Mouse (Mus musculus): ENCODE measurements at regions not wholly inside any gene's neighbourhood (a gene's known extent, or its start where the extent isn't known, plus 50 kb on each side); places are given as distances from the start of the nearest gene placed in this dataset.

DNA sequence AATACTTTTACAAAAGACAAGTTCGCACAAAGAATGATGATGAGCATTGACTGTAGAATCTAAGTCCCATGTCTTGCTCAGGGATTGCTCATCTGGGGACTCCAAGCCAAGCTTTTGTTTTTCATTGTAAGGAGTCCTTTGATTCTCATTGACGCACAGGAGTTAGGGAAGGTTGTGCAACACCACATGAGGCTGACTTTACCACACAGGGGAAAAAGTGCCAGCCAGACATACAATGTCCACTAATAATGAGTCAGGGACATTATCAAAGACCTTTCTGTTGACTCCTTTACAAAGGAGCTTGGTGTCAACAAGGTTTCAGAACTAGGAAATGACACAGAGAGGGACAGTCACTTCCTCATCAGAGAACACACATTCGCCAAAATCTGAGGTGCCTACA is 200.1 kb downstream of the Gm11361 start:
- no peak for DNase-seq (ENCODE audit: low spot score in 2 of 2)

DNA sequence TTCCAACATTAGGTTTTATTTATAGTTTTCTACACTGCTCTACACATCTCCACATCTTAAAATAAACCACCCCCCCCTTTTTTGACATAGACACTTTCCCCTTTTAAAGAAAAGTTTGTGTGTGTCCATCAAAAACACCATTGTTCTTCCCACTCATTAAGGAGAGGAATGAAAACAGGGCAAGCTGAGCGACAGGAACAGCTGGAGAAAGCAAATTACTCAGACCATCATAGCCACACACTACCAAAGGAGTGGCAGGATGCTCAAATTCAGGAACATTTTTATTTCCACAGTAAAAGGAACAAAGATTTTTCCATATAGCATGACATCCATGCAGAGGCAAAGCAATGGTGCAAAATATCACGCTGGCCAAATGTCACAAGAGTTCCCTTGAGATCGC is 198.6 kb downstream of the Gm11361 start:
- DNase-seq (ENCODE audit: low spot score in 2 of 2), result no peak

DNA sequence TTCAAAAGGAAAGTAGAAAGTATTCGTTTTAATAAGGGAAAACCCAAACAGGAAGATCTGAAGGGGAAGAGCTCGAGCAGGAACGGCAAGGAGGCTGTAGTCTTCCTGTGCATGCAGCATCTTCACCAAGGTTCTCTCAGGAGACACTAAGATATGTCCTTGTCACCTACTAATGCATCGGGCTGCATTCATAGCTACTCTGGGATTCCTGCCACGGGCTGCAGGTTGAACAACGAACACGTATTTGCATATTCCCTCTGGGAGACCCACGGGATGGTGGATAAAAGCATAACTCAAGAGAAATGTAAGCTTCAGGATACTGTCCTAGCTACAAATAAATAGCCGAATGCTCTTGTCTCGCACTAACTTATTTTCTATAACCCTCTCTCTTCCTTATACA is 197.7 kb downstream of the Gm11361 start:
- no peak for DNase-seq (ENCODE audit: low spot score in 2 of 2)

DNA sequence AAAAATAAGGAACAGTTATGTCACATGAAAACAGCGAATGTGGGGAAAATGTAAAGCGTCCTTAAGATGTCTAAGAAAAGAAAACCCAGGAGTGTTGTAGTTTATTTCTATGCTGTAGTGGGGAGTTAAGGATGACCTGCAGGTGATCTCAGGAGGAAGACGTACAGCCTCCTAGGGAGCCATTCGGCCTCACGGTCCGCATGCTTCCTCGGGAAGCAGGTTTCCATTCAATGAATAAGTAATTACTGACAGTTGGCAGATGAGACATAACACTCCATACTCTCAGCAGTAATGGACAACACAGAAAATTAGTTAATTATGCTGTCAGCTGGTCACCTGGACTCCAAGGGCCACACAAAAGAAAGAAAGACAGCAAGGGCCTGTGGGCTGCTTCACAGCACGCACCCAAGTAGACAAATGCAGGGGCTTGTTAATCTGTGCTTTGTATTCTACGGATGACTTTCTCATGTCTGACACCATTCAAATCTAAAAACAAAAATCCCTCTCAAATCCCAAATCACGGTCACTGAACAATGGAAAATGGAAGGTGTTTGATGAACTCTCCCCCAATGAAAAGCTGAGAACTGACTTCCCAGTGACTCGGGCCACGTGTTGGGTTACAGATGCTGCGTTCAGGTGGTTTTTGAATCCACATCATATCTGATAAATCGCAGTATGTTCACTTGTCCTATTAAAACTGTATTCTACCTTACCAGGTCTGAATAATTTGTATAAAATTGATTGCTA is 193.5 kb downstream of the Gm11361 start:
- no peak for DNase-seq (ENCODE audit: low spot score in 2 of 2)

DNA sequence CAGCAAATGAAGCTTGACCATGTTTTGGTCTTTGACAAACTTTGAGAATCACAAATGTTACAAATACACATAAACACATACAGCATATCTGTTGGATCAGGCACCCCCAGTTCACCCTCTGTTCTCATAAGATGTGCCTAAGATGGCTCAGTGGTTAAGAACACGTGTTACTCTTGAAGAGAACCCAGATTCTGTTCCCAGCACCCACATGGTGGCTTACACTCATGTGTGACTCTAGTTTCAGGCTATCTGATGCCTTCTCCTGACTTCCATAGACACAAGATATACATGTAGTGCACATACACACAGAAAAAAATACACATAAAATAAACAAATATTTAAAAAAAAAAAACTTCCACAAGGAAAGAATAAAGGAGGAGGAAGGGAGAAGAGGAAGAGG is 191.7 kb downstream of the Gm11361 start:
- no peak for DNase-seq (ENCODE audit: low spot score in 2 of 2)

DNA sequence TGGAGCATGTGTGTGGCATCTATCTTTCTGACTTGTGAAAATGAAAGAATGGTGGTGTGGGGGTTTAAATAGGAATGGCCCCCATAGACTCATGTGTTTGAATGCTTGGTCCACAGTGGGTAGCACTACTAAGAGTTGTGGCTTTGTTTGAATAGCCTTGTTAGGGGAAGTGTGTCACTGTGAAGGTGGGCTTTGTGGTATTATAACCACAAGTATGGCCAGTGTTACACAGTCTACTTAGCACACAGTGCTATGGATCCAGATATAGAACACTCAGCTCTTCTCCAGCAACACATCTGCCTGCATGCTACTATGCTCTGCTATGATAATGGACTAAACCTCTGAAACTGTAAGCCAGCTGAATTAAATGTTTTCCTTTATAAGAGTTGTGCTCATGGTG is 184.9 kb downstream of the Gm11361 start:
- no peak for DNase-seq (ENCODE audit: low spot score in 2 of 2)

DNA sequence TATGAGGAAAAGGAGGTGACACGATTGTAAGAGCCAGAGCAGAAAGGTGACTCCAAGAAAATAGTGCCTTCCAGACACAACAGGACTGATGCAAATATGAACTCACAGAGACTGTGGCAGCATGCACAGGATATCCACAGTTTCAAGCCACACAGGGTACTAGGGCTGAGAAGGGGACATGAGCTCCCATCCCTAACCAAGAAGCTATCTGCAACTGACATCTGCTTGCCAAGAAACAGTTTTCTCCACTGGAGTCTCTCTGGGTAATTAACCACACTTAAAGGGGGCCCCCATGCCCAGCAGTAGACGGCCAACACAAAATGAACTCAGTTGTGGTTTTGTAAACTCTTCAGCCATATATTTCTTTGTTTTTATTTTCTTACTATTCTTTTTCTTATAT is 176.1 kb downstream of the Gm11361 start:
- DNase-seq (ENCODE audit: low spot score in 2 of 2), result no peak

DNA sequence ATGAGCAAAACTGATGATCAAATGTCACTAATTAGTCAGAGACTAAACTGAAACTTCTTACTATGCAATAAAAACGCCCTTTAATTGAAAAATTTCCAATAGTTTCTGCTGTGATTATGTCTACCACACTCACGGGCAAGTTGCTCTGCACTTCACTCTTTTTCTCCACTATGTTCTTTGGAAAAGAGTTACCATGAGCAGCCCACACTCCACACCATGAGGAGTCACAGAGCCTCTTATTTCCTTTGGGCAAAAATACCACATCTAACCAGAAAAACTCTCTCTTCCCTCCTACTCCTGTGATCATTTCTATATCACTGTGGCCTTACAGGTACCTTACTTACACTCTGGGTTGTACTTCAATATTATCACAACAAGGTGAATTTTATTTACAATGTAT is 174.7 kb downstream of the Gm11361 start:
- DNase-seq (ENCODE audit: low spot score in 2 of 2), result no peak

DNA sequence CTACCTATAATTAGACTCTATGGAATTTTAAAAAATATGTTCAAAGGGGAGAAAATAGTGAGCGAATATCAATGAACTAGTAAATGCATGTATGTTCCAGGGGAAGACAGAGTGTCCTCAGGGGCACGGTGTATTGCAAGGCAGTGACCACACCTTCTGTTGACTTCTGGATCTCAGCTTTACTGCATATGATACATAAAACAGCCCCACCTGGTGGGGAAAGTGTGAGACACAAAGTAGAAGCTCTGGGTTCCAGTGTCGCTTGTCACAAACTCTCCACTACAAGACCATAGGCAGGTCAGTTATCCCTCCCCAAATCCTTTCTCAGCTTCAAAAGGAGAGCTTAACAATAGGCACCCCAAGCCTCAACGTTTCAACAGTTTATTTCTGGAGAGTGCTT is 168.8 kb downstream of the Gm11361 start:
- no peak for DNase-seq (ENCODE audit: low spot score in 2 of 2)

DNA sequence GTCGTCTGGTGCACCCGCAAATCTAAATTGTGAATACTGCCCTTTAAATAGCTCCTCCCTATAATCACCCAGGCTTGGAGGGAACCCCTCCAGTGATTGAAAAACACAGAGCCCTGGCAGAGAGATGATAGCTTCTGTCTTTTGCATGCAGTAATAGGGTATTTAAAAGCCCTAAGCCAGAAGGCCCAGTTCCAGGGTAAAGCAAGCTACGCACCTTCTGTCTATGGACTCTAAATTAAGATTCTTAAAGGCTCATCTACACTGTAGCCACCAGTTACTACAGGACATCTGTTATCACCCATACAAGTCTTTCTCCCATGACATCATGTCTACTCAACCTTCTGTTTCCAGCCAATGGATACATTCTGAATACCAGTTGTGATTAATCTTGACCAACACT is 167.8 kb downstream of the Gm11361 start:
- no peak for DNase-seq (ENCODE audit: low spot score in 2 of 2)

DNA sequence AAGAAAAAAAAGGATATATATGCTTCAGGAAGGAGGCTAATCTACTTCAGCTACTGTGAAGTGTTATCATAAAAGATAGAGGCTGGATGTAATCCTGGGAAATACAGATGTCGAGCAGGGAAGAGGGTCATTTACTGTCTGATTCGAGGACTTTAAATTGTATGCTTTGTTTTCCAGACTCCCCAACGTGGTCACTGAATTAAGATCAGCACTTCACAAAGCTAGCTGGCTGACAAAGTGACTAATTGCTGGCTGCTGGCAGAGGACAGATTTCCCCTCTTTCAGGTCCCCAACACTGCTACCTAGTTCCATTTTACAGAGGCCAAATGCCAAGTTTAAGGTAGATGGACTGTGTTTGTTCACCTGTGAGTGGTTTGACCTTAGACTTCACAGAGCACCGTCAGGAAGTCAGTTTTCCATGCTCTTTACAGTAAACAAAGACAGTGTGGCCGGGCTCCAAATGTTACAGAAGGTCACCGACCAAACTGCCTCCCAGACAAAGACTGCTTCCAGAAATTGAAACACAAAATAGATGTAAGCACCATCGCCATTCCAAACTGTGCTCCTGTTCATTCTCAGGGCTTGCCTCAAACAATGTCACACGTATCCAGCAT is 167.2 kb downstream of the Gm11361 start:
- no peak for DNase-seq (ENCODE audit: low spot score in 2 of 2)

DNA sequence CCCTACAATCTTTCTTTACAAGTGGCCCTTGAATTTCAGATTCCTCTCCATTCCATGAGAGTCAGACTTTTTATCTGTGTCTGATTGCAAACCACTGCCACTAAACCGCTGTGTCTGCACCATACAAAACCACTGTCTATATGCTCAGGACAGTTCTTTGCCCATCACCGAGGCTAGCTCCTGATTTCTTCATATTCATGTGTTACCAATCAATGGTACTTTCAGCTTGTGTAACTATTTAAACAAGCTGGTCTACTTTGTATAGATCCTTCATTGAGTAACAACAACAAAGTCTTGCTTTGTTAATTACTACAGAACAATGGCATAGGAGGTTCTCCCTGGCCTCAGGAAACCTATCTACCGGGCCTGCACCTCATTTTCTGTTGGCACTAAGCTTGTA is 164.0 kb downstream of the Gm11361 start:
- no peak for DNase-seq (ENCODE audit: low spot score in 2 of 2)

DNA sequence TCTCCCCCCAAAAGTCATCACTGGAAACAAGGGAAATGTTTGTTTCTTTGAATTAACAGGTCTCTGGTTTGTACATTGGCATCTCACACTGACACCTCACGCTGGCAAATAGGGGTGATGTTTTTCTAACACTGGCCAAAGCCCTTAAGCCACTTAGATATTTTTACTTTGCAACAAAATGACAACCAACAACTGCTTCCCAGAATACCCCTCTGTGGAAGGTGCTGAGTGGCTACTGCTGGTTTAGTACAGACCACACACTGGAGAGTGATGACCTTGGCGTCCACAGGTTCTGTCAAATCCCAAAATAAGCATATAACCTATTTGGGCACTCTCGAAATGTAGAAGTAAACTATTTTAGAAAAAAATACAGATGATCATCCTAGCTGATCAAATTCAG is 163.3 kb downstream of the Gm11361 start:
- DNase-seq (ENCODE audit: low spot score in 2 of 2), result no peak

DNA sequence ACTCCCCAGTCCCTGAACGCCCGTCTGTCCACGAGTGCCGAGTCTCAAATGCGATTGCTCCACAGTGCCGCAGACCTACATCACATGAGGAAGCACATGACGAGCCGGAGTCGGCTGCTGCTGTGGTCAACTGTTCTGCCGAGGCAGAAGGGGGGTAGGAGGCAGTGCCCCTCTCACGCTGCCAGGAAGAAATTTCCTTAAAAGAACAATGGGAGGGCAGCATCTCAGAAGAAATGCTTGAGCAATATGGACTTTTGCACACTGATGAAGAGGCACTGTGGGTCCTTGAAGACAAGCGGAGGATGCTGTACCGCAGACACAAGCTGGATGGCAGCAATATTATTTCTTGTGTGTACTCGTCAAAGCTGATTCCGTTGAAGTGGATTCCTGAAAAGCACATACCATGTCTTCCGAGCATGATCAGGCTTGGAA is 162.6 kb downstream of the Gm11361 start:
- DNase-seq (ENCODE audit: low spot score in 2 of 2), result no peak

DNA sequence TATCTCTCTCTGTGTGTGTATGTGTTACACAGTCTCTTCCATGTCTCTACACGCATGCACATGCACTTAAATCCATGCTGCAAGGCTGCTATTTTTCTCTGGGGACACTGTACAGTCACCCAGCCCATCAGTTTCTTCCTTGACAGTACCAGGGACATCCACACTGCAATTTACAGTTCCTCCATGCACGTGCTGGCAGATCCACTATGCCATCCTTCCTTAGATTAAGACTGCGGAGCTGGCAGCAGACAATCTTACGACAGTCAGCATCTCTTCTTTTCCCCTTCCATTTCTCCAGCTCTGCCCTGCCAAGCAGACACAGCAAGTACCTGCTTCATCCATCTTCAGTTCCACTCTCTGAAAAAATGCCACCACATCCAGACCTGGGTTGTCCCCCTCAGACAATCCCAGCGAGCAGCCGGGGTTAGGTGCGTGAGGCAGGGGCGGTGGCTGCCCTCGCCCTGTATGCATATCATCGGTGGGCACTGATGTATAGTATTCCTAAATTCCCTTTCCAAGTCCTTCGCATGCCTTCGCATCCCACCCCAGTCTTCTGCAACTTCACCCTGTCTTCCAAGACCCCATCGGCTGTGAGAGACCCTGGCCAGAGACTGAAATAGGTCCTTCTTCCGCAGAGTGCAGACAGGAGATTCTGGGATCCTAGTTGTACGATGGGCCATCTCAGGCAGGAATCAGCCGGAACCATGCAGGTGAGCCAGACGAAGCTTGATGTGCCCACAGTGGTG is 161.8 kb downstream of the Gm11361 start:
- no peak for DNase-seq (ENCODE audit: low spot score in 2 of 2)

DNA sequence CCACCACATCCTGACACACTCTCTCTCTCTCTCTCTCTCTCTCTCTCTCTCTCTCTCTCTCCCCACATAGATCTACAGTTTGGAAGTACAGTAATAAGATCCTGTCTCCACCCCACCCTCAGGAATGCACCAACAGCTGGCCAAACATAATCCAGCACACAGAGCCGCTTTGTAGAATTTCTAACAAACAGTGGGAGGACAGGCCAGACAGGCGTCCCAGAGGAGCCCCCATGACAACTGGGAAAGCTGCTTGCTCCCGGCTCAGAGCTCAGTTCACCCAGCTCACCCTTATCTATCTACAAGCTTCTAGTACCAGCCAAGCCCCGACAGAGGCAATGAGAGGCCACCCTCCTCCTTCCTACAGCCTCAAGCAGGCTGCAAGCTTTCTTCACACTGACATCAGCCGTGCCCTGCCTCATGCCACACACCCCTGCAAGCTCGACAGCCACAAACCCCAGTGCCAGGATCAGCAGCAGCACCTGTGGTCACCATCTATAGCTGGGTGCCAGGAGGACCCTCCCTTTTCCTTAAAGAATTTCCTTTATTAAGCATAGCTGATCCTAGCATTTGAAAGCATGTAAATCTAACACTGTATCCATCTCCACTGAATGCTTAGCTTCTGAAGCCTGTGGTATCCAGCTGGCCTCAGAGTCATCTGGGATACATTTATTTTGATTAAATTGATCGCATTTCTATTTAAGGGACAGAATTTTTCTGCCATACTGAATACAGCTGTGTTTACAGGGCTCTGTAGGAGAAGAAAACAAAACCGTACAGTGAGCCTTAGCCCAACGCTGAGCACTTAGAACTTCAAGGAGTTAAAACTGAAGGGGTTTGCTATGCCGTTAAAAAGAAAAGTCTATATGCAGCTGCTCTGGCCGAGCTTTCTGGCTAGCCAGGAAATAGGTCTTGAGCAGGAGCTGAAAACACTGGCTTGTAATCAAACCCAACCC is 160.9 kb downstream of the Gm11361 start:
- DNase-seq (ENCODE audit: low spot score in 2 of 2), result peak in 1 of 2 experiments; percentile 6

DNA sequence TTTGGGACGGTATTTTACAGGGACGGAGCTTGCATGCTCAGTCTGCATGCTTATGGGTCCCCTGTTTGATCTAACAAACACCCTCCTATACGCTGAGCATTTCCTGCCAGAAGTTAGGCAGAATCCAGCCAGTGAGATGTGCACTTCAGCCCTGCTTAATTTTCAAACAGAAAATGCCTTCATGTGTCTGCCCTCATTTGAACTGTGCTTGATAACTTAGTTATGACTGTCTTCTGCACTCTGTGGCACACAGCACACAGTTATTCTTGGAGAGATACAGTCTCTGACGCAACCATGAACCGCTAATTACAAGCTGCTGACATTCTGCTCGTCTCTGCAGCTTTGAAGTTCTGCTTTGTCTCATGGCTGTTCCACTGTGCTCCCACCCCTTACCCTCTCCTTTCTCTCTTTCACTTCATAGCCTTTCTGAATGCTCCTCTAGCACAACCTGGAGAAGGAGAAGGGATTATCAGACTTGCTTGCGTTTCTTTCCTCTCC is 160.2 kb downstream of the Gm11361 start:
- no peak for DNase-seq (ENCODE audit: low spot score in 2 of 2)

DNA sequence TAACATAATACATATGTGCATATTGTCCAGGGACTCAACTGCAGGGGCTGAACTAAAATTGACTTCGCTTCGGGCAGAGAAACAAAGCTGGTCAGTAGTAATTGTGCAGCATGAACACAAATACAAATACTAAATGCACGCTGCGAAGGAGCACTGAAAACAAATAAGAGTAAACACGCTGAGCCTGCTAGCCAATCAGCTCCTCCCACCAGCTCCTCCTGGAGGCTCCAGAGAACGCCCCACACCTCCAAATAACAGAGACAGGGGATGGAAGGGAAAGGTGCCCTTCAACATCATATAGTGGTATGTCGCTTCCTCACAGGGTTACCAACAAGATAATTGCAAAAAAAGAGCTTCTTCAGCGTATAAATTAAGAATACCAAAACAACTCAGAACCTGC is 159.6 kb downstream of the Gm11361 start:
- DNase-seq (ENCODE audit: low spot score in 2 of 2), result no peak

DNA sequence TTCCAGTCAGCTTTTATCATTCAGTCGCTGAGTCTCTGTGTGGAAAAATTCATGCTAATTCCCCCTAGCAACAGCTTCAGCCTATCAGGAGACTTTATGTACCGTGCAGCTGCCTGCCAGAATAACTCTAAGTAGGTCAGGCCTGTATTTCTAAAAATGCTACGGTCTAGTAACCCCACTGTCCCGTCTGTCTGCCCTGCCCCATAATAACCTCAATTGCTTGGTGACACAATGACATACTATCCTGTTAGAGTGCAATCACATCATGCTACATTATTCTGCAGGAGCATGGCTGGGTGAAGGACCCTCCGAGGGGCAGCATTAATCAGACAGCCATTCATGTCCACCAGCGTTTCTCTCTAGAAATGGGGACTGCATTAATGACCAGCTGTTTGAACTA is 158.9 kb downstream of the Gm11361 start:
- no peak for DNase-seq (ENCODE audit: low spot score in 2 of 2)

DNA sequence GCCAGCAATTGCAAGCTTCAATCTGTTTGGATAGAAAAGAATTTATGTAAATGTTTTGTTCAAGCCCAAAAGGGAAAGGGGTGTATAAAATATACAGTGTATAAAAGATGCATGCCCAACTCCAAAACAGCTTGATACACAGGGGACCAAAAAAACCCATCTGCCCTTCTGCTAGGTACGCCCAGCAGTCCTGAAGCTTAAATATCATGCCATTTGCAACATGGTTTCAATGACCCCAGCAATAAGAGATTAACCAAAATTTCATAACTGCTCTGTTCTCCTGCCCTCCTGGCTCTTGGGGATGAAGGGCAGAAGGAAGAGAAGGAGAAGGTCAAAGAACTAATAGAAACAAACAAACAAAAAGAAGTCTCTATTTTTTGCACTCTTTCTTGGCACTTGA is 158.4 kb downstream of the Gm11361 start:
- no peak for DNase-seq (ENCODE audit: low spot score in 2 of 2)

DNA sequence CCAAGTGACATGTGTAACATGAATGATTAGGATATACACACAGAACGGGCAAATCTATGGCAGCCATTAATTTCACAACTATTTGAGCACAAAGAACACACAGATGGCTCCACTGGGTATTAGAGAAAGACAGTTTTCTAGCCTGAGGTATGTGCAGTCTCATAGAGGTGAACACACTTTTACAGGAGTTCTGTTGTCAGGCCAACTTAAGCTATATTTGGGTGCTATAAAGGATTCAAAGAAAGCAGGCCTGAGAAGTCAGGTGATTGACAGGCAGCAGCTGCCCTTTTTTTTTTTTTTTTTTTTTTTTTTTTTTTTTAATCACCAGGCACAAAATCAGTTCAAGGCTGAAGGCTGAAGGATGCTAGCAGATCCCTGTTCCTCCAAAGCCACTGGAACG is 153.0 kb downstream of the Gm11361 start:
- DNase-seq (ENCODE audit: low spot score in 2 of 2), result no peak

DNA sequence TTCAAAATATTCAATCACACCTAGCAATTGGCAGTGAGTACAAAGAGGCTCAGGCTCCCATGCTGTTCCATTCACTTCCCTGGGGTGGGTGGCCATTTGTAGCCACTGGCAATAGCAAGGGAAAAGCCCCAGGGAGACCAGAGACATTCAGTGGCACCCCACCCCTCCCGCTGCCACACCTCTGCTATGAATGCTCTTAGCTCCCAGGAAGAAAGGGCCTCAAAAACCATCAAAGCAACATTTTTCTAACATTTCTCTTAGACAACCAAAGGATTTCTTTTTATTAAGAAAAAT is 152.2 kb downstream of the Gm11361 start:
- DNase-seq (ENCODE audit: low spot score in 2 of 2), result no peak

Measured in urinary bladder, postnatal 36 days (tissue).